In genomic region chr11:100963647-100964046, GRCm38 (mm10) we compare ENCODE assay signal across 9 mouse cellular contexts. TPM values are rescaled to one million over a fixed set of nuclear protein-coding genes. Genes with fewer than 3 reads are reported as not detected.
DNase-seq lines count a peak whose midpoint lies in the region; TF ChIP-seq lines count a peak whose summit lies in the region.
"Had no signal": no experiment of that assay in that cellular context is flagged by ENCODE, and none has a peak within 500 bp of the region (broad histone marks: within the 10 kb centered on the region; RNA-seq: fewer than 3 reads in every experiment).

No protein-coding gene starts in this region.

- no peak for TF ChIP-seq EP300 in CH12.LX (IDR thresholded peaks at IDR 0.05; ENCODE audit: low read length)

- H3K27ac ChIP-seq in CH12.LX (ENCODE audit: insufficient read depth, low read depth): no peak overlapping the region
- H3K27ac ChIP-seq: liver, embryonic 14.5 days had no signal

- dilution Hi-C loops in CH12.LX (cut with MboI; ENCODE audit: extremely low pct_ligation_motif_present, extremely low pct_unique_long_range_greater_than_20kb, low sequenced_read_pairs): no loop called here

- TF ChIP-seq RAD21 in CH12.LX (IDR thresholded peaks at IDR 0.05; ENCODE audit: low read depth, low read length): no peak

- peak; percentile 69 for DNase-seq in 3134 (ENCODE audit: extremely low read depth, insufficient read length, low spot score)
- DNase-seq in CH12.LX (ENCODE audit: extremely low read depth): no peak
- DNase-seq in heart, adult 18-20 months: peak; percentile 77 to 87
- DNase-seq in lung, adult 18-20 months: peak; percentile 81 to 85
- DNase-seq in right cerebral cortex, postnatal 36 days (ENCODE audit: low spot score in 2 of 2): no peak
- DNase-seq in cerebellum, adult 9-10 months: no peak
- no peak for DNase-seq in cerebellum, postnatal 36 days
- DNase-seq in spleen, adult 12 weeks (ENCODE audit: low spot score): no peak

- no peak for TF ChIP-seq CTCF in CH12.LX (conservative IDR thresholded peaks at IDR 0.05 in 1 of 2, IDR thresholded peaks at IDR 0.05 in 1 of 2; ENCODE audit: low read depth in 2 of 2, low read length in 2 of 2)

- H3K4me1 ChIP-seq in CH12.LX (ENCODE audit: control insufficient read depth in 1 of 2, insufficient read depth in 2 of 2): peaks cover 9 to 12% of the 10 kb centered on the region in 2 experiments

- no peak overlapping the region for H3K4me3 ChIP-seq in CH12.LX (replicated peaks in 1 of 3; ENCODE audit: low read depth in 2 of 3, low read length in 2 of 3, poor library complexity in 1 of 3)

- H3K4me2 ChIP-seq in CH12.LX (ENCODE audit: insufficient read depth, low read depth, poor library complexity, severe bottlenecking): no peak overlapping the region

- no peaks in the 10 kb centered on the region for H3K79me2 ChIP-seq in CH12.LX (replicated peaks; ENCODE audit: control insufficient read depth, extremely low read depth, insufficient read depth, poor library complexity, severe bottlenecking)

- H3K36me3 ChIP-seq in CH12.LX (replicated peaks in 1 of 2; ENCODE audit: control insufficient read depth in 1 of 2, insufficient read depth in 1 of 2, low read length in 1 of 2): no peaks in the 10 kb centered on the region

- in situ Hi-C loops in CH12.LX (cut with MboI; ENCODE audit: low pct_ligation_motif_present, low pct_unique_long_range_greater_than_20kb, low sequenced_read_pairs): no loop called here

- H3K9ac ChIP-seq in CH12.LX (ENCODE audit: insufficient read depth, low read depth): no peak overlapping the region
- H3K9ac ChIP-seq: liver, embryonic 14.5 days had no signal

- no peak for TF ChIP-seq POLR2A in CH12.LX (IDR thresholded peaks at IDR 0.05; ENCODE audit: low read depth, low read length)

- no peaks in the 10 kb centered on the region for H3K9me3 ChIP-seq in CH12.LX (replicated peaks; ENCODE audit: low read length)

- H3K27me3 ChIP-seq in CH12.LX (replicated peaks): peaks cover 18% of the 10 kb centered on the region

TF ChIP-seq in CH12.LX, 34 proteins besides CTCF, POLR2A, EP300 and RAD21:
- 0 out of 2 replicates have a peak, but pooled peaks have one; percentile 15 for TF ChIP-seq TCF12 (IDR thresholded peaks at IDR 0.05; ENCODE audit: low read depth, low read length)
- TF ChIP-seq PAX5 (IDR thresholded peaks at IDR 0.05; ENCODE audit: low read length): no peak

RNA-seq across cellular contexts. Expression of gene Cavin1, which starts 7.0 kb away (rescaled TPM):
- total RNA-seq in CH12.LX (2012; rRNA removed) (0.08 and 0.21 TPM in 2 replicates), CH12.LX (2014; rRNA removed) (0.05 TPM in 2 replicates)
- 0.13 and 0.25 TPM in 2 replicates for polyA plus RNA-seq in CH12.LX (2012; ENCODE audit: insufficient read length, low read depth)
- 100 to 1,000 TPM; 192 to 214 TPM for total RNA-seq in heart, adult 18-20 months (2021)

RNA-seq across cellular contexts. Expression of gene Stat3, which starts 24.3 kb away (rescaled TPM):
- total RNA-seq in CH12.LX (2012; rRNA removed) (51.1 and 52.1 TPM in 2 replicates), CH12.LX (2014; rRNA removed) (35.9 TPM in 2 replicates)
- 66.7 and 69.2 TPM in 2 replicates for polyA plus RNA-seq in CH12.LX (2012; ENCODE audit: insufficient read length, low read depth)
- total RNA-seq in heart, adult 18-20 months (2021): 10 to 100 TPM; 71.8 to 83.2 TPM

RNA-seq across cellular contexts. Expression of gene Atp6v0a1, which starts 45.6 kb away (rescaled TPM):
- total RNA-seq in CH12.LX (2012; rRNA removed) (31.3 and 36.1 TPM in 2 replicates), CH12.LX (2014; rRNA removed) (14.1 and 15.1 TPM in 2 replicates)
- polyA plus RNA-seq in CH12.LX (2012; ENCODE audit: insufficient read length, low read depth): 54.5 and 63.4 TPM in 2 replicates
- total RNA-seq in heart, adult 18-20 months (2021): 10 to 100 TPM; 87.1 to 92.2 TPM

Comparison
In these comparisons a context has a peak if more than half of its experiments do, and no peak if none do; other contexts are left out.
1. DNase-seq: peak in 3134 (single experiment), heart, adult 18-20 months (2 of 2) and lung, adult 18-20 months (2 of 2); none in CH12.LX (single experiment), right cerebral cortex, postnatal 36 days (0 of 2), cerebellum, adult 9-10 months (single experiment), cerebellum, postnatal 36 days (0 of 2) and spleen, adult 12 weeks (single experiment).
2. RNA of gene Cavin1, which starts 7.0 kb away (total RNA-seq): 192 to 214 TPM in heart, adult 18-20 months; 0.05 to 0.21 TPM in CH12.LX; every median in the first group is over 100 times any median in the second.